Mouse (Mus musculus) megakaryocyte, embryonic 14.5 days (primary cell): ENCODE measurements around the gene Ankrd65. TPM values are rescaled to one million over a fixed set of nuclear protein-coding genes. Genes with fewer than 3 reads are reported as not detected.
A peak's percentile ranks its signal among the peaks of the same experiment; 100 is the strongest.
"Not testable (repeated sequence)": the region's sequence is repeated elsewhere in the genome, so short reads cannot be mapped to it uniquely, and the experiment has no call there.

Experiments used
- H3K27me3 ChIP-seq: replicated peaks from 2 replicates; pipeline ENCODE3; 2012; ENCODE audit warnings: inconsistent platforms
- H3K36me3 ChIP-seq: replicated peaks from 2 replicates; pipeline ENCODE3; 2012; ENCODE audit warnings: low read length, inconsistent platforms, mixed read lengths
- H3K4me1 ChIP-seq: 2 replicates; pipeline ENCODE4 v1.6.1; 2012; ENCODE audit warnings: inconsistent platforms
- H3K4me3 ChIP-seq: replicated peaks from 2 replicates; pipeline ENCODE3; 2012; ENCODE audit warnings: moderate library complexity, mild to moderate bottlenecking, inconsistent platforms
- H3K9me3 ChIP-seq: 2 replicates; pipeline ENCODE4 v1.6.1; 2012; ENCODE audit warnings: inconsistent platforms
- FLI1 ChIP-seq: IDR thresholded peaks from 2 replicates; pipeline ENCODE4 v1.6.1; 2012; ENCODE audit warnings: low read length, inconsistent platforms, mixed read lengths
- GATA1 ChIP-seq: IDR thresholded peaks from 3 replicates; pipeline ENCODE4 v1.6.1; 2012; ENCODE audit warnings: mixed read lengths, low read length, inconsistent platforms, borderline replicate concordance
- polyA plus RNA-seq: library from polyadenylated mRNA; stranded (reverse); fragments of >175 nt; gene quantifications from 2 replicates; pipeline ENCODE4 v1.2.3, GENCODE M21; 2012; ENCODE audit warnings: low replicate concordance; ENCODE audit not compliant: insufficient read depth

Ankrd65 gene
- polyA plus RNA-seq, 1 experiment: not detected

GRCm38 (mm10) chr4:155785246-155785645 is 5.0 kb upstream of the Ankrd65 start:
- Histone ChIP-seq H3K36me3 (no peaks in the 10 kb centered on the region), H3K4me3 (peak overlapping the region; percentile 96), H3K27me3 (peaks cover 5% of the 10 kb centered on the region), H3K9me3 (no peaks in the 10 kb centered on the region), H3K4me1 (peaks cover 76% of the 10 kb centered on the region)
- TF ChIP-seq GATA1 (no peak), FLI1 (no peak)

- Histone ChIP-seq H3K9me3 (no peaks in the 10 kb centered on the region), H3K4me1 (peaks cover 79% of the 10 kb centered on the region), H3K4me3 (peak within 1 kb of the TSS; percentile 96), H3K36me3 (no peaks in the 10 kb centered on the region), H3K27me3 (peaks cover 4% of the 10 kb centered on the region)
- TF ChIP-seq FLI1 (no peak), GATA1 (no peak)
Observed at GRCm38 (mm10) chr4:155785819-155786218, 4.4 kb upstream of the Ankrd65 start, which contains the start of gene Tmem88b. Gene Tmem88b, minus strand, starts transcription at chr4:155785874.

DNA sequence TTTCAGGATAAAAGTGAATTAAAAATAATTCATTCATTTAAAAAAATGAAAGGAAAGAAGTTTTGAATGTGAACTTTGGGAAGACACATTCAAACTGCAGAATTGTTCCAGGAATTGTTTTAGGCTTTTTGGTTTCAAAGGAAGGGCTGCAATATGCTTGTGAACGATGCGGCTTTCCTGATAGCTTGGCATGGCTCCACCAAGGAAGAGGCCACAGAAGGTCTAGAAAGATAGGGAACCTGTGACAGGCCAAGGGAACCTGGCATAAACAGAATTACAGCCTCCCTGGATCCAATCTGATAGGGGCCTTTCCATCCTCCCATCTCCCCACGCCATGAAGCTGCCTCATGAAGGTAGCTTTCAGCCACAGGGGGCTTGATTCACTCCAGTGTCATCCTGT is 1.9 kb upstream of the Ankrd65 start:
- Histone ChIP-seq H3K4me1 (peaks cover 86% of the 10 kb centered on the region), H3K9me3 (no peaks in the 10 kb centered on the region), H3K27me3 (peaks cover 13% of the 10 kb centered on the region), H3K36me3 (no peaks in the 10 kb centered on the region), H3K4me3 (peak overlapping the region; percentile 73)
- TF ChIP-seq GATA1: peak; percentile 42; the same call in 1 of the 3 replicates
- TF ChIP-seq FLI1: no peak

GRCm38 (mm10) chr4:155788833-155789232 is 1.4 kb upstream of the Ankrd65 start:
- H3K9me3 ChIP-seq, H3K36me3 ChIP-seq, H3K4me3 ChIP-seq: not testable (repeated sequence)
- Histone ChIP-seq H3K27me3 (peaks cover 13% of the 10 kb centered on the region), H3K4me1 (peaks cover 85% of the 10 kb centered on the region)

- H3K4me1 ChIP-seq: peaks cover 69% of the 10 kb centered on the region
- TF ChIP-seq GATA1 (no peak), FLI1 (no peak)
- peaks cover 13% of the 10 kb centered on the region for H3K27me3 ChIP-seq
- H3K36me3 ChIP-seq: no peaks in the 10 kb centered on the region
- H3K4me3 ChIP-seq: no peak overlapping the region
- no peaks in the 10 kb centered on the region for H3K9me3 ChIP-seq
Observed at GRCm38 (mm10) chr4:155790650-155791161, 467 bp downstream of the Ankrd65 start.

- Histone ChIP-seq H3K36me3 (no peaks in the 10 kb centered on the region), H3K27me3 (peaks cover 17% of the 10 kb centered on the region), H3K4me3 (peak overlapping the region; percentile 53), H3K4me1 (peaks cover 62% of the 10 kb centered on the region), H3K9me3 (no peaks in the 10 kb centered on the region)
- TF ChIP-seq GATA1 (no peak), FLI1 (no peak)
Observed at GRCm38 (mm10) chr4:155791240-155791933, 1.1 kb downstream of the Ankrd65 start.

- peaks cover 17% of the 10 kb centered on the region for H3K27me3 ChIP-seq
- H3K9me3 ChIP-seq: no peaks in the 10 kb centered on the region
- no peaks in the 10 kb centered on the region for H3K36me3 ChIP-seq
- no peak for TF ChIP-seq GATA1
- no peak for TF ChIP-seq FLI1
- peaks cover 44% of the 10 kb centered on the region for H3K4me1 ChIP-seq
- H3K4me3 ChIP-seq: no peak overlapping the region
Observed at GRCm38 (mm10) chr4:155793730-155794129, 3.5 kb downstream of the Ankrd65 start.

GRCm38 (mm10) chr4:155802075-155802474 is 11.8 kb downstream of the Ankrd65 start:
- TF ChIP-seq FLI1 (no peak), GATA1 (no peak)
- peaks cover 26% of the 10 kb centered on the region for H3K36me3 ChIP-seq
- H3K27me3 ChIP-seq: no peaks in the 10 kb centered on the region
- H3K4me1 ChIP-seq: peaks cover 37% of the 10 kb centered on the region
- no peaks in the 10 kb centered on the region for H3K9me3 ChIP-seq
- H3K4me3 ChIP-seq: no peak overlapping the region

- Histone ChIP-seq H3K4me3 (peak within 1 kb of the TSS; percentile 98), H3K9me3 (no peaks in the 10 kb centered on the region), H3K36me3 (peaks cover 33% of the 10 kb centered on the region), H3K4me1 (peaks cover 37% of the 10 kb centered on the region), H3K27me3 (no peaks in the 10 kb centered on the region)
- TF ChIP-seq FLI1 (no peak), GATA1 (no peak)
Observed at GRCm38 (mm10) chr4:155802741-155803339, 12.6 kb downstream of the Ankrd65 start, which contains the start of gene Mrpl20. Gene Mrpl20, plus strand, starts transcription at chr4:155802878.
